Mouse (Mus musculus) bone marrow macrophage, adult 2 months (primary cell): ENCODE measurements around the gene Cog3. TPM values are rescaled to one million over a fixed set of nuclear protein-coding genes. Genes with fewer than 3 reads are reported as not detected.

Experiments
- H3K27ac ChIP-seq: 2 replicates; pipeline ENCODE4 v1.5.1; 2012; ENCODE audit warnings: low read depth, low read length; ENCODE audit not compliant: insufficient read depth
- H3K4me1 ChIP-seq: 2 replicates; pipeline ENCODE4 v1.6.1; 2012; ENCODE audit warnings: low read length; ENCODE audit not compliant: control insufficient read depth, insufficient read depth
- H3K4me3 ChIP-seq: 2 replicates; pipeline ENCODE4 v1.5.1; 2012; ENCODE audit warnings: mild to moderate bottlenecking, low read length, moderate library complexity; ENCODE audit not compliant: insufficient read depth
- CTCF ChIP-seq: IDR thresholded peaks from 2 replicates; pipeline ENCODE4 v1.5.1; 2012; ENCODE audit warnings: low read depth, mild to moderate bottlenecking, low read length, moderate library complexity
- POLR2A ChIP-seq: IDR thresholded peaks from 2 replicates; pipeline ENCODE4 v1.6.1; 2012; ENCODE audit warnings: mild to moderate bottlenecking, low read depth, low read length, borderline replicate concordance
- polyA plus RNA-seq: library from polyadenylated mRNA; stranded (reverse); fragments of >200 nt; gene quantifications from 2 replicates; pipeline ENCODE4 v1.2.4, GENCODE M21; 2012; ENCODE audit not compliant: missing spikeins, insufficient read depth, insufficient read length

The Cog3 gene
- 14.6 and 15.3 TPM in 2 replicates for polyA plus RNA-seq

GRCm38 (mm10) chr14:75753991-75754817 lies at the start of gene Cog3:
Gene Cog3, minus strand, starts transcription at chr14:75754517.
- peak within 1 kb of the TSS; percentile 58 for H3K27ac ChIP-seq
- H3K4me3 ChIP-seq = peak within 1 kb of the TSS; percentile 69
- peak; percentile 27; the same call in 1 of the 2 replicates for TF ChIP-seq POLR2A
- no peak for TF ChIP-seq CTCF
- H3K4me1 ChIP-seq = peaks cover 18% of the 10 kb centered on the region

- no peak for TF ChIP-seq POLR2A
- TF ChIP-seq CTCF = no peak
Observed at GRCm38 (mm10) chr14:75797769-75798386, 43.6 kb upstream of the Cog3 start.

GRCm38 (mm10) chr14:75795918-75796317 lies 41.6 kb upstream of the Cog3 start:
- TF ChIP-seq CTCF (no peak), POLR2A (no peak)
- Histone ChIP-seq H3K4me3 (no peak overlapping the region), H3K27ac (no peak overlapping the region)

More at GRCm38 (mm10) chr14:75797769-75798386, 43.6 kb upstream of the Cog3 start:
- no peak overlapping the region for H3K4me3 ChIP-seq
- no peak overlapping the region for H3K27ac ChIP-seq
- H3K4me1 ChIP-seq = peaks cover 1% of the 10 kb centered on the region

GRCm38 (mm10) chr14:75794726-75795125 lies 40.4 kb upstream of the Cog3 start:
- Histone ChIP-seq H3K27ac (no peak overlapping the region), H3K4me3 (no peak overlapping the region), H3K4me1 (peaks cover 14% of the 10 kb centered on the region)
- TF ChIP-seq POLR2A (no peak), CTCF (no peak)

More at GRCm38 (mm10) chr14:75795918-75796317, 41.6 kb upstream of the Cog3 start:
- H3K4me1 ChIP-seq = peaks cover 6% of the 10 kb centered on the region

GRCm38 (mm10) chr14:75794324-75794723 lies 40.0 kb upstream of the Cog3 start:
- Histone ChIP-seq H3K4me1 (peaks cover 15% of the 10 kb centered on the region), H3K27ac (no peak overlapping the region), H3K4me3 (no peak overlapping the region)
- TF ChIP-seq POLR2A = no peak
- TF ChIP-seq CTCF = no peak

- no peak overlapping the region for H3K4me3 ChIP-seq
- H3K4me1 ChIP-seq = peaks cover 15% of the 10 kb centered on the region
- no peak overlapping the region for H3K27ac ChIP-seq
- TF ChIP-seq POLR2A = no peak
Observed at GRCm38 (mm10) chr14:75793110-75793509, 38.8 kb upstream of the Cog3 start.

GRCm38 (mm10) chr14:75791372-75791771 lies 37.1 kb upstream of the Cog3 start:
- H3K27ac ChIP-seq = peak overlapping the region; percentile 64
- no peak overlapping the region for H3K4me3 ChIP-seq
- no peak for TF ChIP-seq CTCF
- no peak for TF ChIP-seq POLR2A
- peaks cover 19% of the 10 kb centered on the region for H3K4me1 ChIP-seq

- TF ChIP-seq POLR2A (no peak), CTCF (no peak)
- Histone ChIP-seq H3K4me3 (peak overlapping the region; percentile 18), H3K27ac (peak overlapping the region; percentile 64), H3K4me1 (peaks cover 19% of the 10 kb centered on the region)
Observed at GRCm38 (mm10) chr14:75790411-75790996, 36.2 kb upstream of the Cog3 start.

- no peak for TF ChIP-seq CTCF
- TF ChIP-seq POLR2A = no peak
- Histone ChIP-seq H3K27ac (no peak overlapping the region), H3K4me1 (peaks cover 19% of the 10 kb centered on the region), H3K4me3 (no peak overlapping the region)
Observed at GRCm38 (mm10) chr14:75789291-75789690, 35.0 kb upstream of the Cog3 start.

- Histone ChIP-seq H3K4me3 (no peak overlapping the region), H3K27ac (no peak overlapping the region), H3K4me1 (peaks cover 19% of the 10 kb centered on the region)
- TF ChIP-seq CTCF (no peak), POLR2A (no peak)
Observed at GRCm38 (mm10) chr14:75787794-75788175, 33.5 kb upstream of the Cog3 start.
